Mouse (Mus musculus) erythroblast, embryonic 14.5 days (primary cell): ENCODE results near the gene Ppp1r27. TPM values are rescaled to one million over a fixed set of nuclear protein-coding genes. Genes with fewer than 3 reads are reported as not detected.

Experiments
- H3K27me3 ChIP-seq: 2 replicates; pipeline ENCODE4 v1.6.1; 2012; ENCODE audit warnings: inconsistent platforms; ENCODE audit not compliant: control insufficient read depth
- H3K36me3 ChIP-seq: 2 replicates; pipeline ENCODE4 v1.6.1; 2012; ENCODE audit warnings: mild to moderate bottlenecking, inconsistent platforms; ENCODE audit not compliant: control insufficient read depth
- H3K4me1 ChIP-seq: 2 replicates; pipeline ENCODE4 v1.6.1; 2012; ENCODE audit warnings: inconsistent platforms; ENCODE audit not compliant: control insufficient read depth
- H3K4me3 ChIP-seq: replicated peaks from 2 replicates; pipeline ENCODE3; 2012; ENCODE audit warnings: moderate library complexity, mild to moderate bottlenecking, inconsistent platforms
- H3K9me3 ChIP-seq: 2 replicates; pipeline ENCODE4 v1.6.1; 2012; ENCODE audit warnings: low read length, inconsistent platforms, mixed read lengths; ENCODE audit not compliant: control insufficient read depth
- GATA1 ChIP-seq: IDR thresholded peaks from 2 replicates; pipeline ENCODE4 v1.6.1; 2012; ENCODE audit warnings: low read length, inconsistent platforms, mixed read lengths
- TAL1 ChIP-seq: IDR thresholded peaks from 3 replicates; pipeline ENCODE4 v1.6.1; 2012; ENCODE audit warnings: low read length, inconsistent platforms, mixed read lengths
- polyA plus RNA-seq: library from polyadenylated mRNA; stranded (reverse); fragments of >175 nt; gene quantifications from 2 replicates; pipeline ENCODE4 v1.2.3, GENCODE M21; 2012

Ppp1r27 gene
- polyA plus RNA-seq, 1 experiment: not detected

DNA sequence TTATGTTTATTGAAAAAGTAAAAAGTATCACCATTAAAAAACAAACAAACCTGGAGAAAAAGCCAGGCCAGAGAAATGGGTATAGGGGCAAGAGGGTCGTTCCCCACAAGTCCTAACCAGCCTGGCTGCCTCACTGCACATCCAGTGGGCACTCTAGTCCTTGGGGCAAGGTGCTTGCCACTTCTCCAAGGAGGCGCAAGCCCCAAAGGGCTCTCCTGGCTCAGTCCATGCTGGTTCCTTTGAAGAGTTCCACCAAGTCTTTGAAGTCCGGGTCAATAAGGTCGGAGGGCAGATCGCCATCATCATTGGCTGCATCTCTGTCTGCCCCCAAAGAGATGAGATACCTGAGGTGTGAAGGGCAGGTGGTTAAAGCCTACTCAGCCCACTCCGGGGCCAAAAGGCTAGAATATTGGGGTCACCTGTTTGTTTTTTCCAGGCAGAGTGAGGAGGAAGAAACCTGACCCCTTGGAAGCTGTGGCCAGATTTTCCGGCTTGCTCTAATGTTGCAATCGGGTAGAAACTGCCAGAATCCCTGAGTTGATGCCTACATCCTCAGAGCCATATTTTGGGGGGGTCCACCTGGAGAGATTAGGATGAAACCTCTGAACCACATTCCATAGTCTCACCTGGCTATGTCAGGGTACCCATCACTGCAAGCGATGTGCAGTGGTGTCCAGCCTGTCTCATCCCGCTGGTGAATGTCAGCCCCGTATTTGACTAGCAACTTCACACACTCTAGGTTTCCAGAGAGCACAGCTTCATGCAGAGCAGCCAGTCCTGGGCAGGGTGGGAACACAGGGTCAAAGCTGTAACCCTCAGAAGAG lies 734 bp downstream of the Ppp1r27 start:
- Histone ChIP-seq H3K27me3 (no peaks in the 10 kb centered on the region), H3K9me3 (no peaks in the 10 kb centered on the region), H3K4me3 (peak overlapping the region; percentile 80), H3K36me3 (no peaks in the 10 kb centered on the region), H3K4me1 (peaks cover 35% of the 10 kb centered on the region)
- no peak for TF ChIP-seq TAL1
- TF ChIP-seq GATA1: no peak

DNA sequence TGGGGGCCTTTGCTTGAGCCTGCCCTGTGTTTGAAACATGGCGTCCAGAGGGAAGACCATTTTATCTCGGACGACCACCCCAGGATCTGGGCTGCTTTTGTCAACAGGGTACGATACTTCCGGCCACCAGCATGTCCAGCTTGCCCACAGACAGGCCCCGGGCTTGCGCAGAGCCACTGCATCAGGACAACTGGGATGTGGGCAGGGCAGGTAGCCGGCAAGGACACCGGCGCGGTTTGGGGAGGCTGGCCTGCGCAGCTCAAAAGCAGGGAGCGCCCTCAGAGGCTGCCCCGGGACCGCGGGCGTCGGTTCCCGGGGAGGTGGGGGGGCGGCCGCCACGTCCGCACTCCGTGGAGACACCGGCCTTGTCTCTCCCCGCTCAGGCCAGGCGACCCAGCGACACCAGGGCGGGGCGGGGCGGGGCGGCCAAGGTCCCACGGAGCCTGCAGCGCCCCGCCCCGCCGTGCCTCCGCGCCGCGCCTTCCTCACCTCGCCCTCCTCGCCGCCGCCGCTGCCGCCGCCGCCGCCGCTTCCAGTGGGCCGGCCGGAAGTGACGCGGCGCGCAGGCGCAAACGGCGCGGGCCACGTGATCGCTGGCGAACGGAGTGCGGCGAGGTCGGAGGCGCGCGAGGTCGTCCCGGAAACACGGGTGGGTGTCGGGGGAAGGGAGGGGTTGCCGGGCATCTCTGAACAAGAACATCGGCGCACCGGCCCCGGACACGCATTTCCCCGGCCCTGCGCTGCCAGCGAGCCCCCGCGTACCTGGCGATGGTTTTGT lies 1.6 kb downstream of the Ppp1r27 start, which contains the start of gene Mcrip1:
TSS of gene Mcrip1 (minus strand) at position 560 of the 778 bp plus-strand sequence.
- Histone ChIP-seq H3K36me3 (peaks cover 7% of the 10 kb centered on the region), H3K27me3 (no peaks in the 10 kb centered on the region), H3K4me1 (peaks cover 35% of the 10 kb centered on the region), H3K4me3 (peak within 1 kb of the TSS; percentile 80), H3K9me3 (no peaks in the 10 kb centered on the region)
- TF ChIP-seq GATA1 (no peak), TAL1 (no peak)

DNA sequence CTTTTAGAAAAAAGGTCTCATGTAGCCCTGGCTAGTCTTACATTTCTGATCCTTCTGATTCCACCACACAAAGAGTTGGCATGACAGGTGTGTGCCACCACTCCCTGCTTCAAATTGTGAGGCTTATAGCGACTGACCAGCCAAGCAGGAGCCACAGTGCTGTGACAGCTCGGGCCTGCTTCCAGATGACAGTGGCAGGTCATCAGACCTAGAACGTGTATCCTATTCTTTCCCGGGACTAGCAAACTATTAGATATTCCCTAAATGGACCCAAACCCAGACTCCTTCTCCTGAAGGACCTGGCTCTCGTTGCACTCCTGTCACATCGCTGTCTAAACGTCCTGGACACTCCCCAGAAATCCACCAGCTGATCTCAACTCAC lies 2.2 kb downstream of the Ppp1r27 start:
- no peaks in the 10 kb centered on the region for H3K27me3 ChIP-seq
- peak overlapping the region; percentile 80 for H3K4me3 ChIP-seq
- TF ChIP-seq GATA1 (no peak), TAL1 (no peak)
- peaks cover 13% of the 10 kb centered on the region for H3K36me3 ChIP-seq
- H3K9me3 ChIP-seq: no peaks in the 10 kb centered on the region
- peaks cover 35% of the 10 kb centered on the region for H3K4me1 ChIP-seq

DNA sequence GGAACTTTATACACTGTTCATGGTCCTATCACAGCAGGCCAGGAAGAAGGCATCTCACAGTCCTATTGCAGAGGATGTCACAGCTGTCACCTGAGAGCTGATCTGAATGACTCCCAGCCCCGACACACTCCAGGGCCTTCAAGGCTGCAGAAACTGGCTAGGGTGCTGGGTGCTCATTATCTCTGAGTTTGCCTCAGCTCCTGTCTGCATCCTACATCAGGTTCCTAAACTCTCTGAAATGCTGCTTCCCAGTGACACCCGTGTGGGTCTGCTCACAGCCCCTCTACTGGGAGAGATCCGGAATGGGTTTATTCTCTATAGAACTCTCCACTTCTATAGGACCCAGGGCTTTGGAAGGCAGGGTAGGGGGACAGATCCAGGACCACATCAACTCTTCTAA lies 2.7 kb downstream of the Ppp1r27 start:
- H3K9me3 ChIP-seq: no peaks in the 10 kb centered on the region
- peaks cover 35% of the 10 kb centered on the region for H3K4me1 ChIP-seq
- TF ChIP-seq GATA1: no peak
- TF ChIP-seq TAL1: no peak
- no peaks in the 10 kb centered on the region for H3K27me3 ChIP-seq
- peaks cover 17% of the 10 kb centered on the region for H3K36me3 ChIP-seq
- peak overlapping the region; percentile 3 for H3K4me3 ChIP-seq

DNA sequence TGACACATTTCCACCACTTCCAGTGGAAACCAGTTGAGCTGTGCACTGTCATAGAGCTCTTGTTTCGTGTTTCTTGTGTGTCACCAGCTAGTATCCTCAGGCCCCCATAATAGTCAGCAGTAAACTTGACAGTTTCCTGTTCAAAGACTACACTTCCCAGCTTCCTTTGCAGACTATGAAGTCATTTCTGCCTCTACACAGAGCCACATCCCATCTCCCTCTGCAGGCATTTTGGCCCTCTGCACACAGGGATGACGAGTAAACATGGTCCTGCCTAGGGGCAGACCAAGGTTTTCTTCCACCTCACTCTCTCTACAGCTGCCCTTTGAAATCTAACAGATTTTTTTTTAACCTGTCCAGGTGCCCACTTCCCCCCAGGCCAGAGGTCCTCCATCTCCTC lies 3.5 kb downstream of the Ppp1r27 start:
- peaks cover 35% of the 10 kb centered on the region for H3K4me1 ChIP-seq
- H3K4me3 ChIP-seq: no peak overlapping the region
- no peak for TF ChIP-seq GATA1
- no peak for TF ChIP-seq TAL1
- no peaks in the 10 kb centered on the region for H3K9me3 ChIP-seq
- H3K36me3 ChIP-seq: peaks cover 25% of the 10 kb centered on the region
- H3K27me3 ChIP-seq: no peaks in the 10 kb centered on the region

DNA sequence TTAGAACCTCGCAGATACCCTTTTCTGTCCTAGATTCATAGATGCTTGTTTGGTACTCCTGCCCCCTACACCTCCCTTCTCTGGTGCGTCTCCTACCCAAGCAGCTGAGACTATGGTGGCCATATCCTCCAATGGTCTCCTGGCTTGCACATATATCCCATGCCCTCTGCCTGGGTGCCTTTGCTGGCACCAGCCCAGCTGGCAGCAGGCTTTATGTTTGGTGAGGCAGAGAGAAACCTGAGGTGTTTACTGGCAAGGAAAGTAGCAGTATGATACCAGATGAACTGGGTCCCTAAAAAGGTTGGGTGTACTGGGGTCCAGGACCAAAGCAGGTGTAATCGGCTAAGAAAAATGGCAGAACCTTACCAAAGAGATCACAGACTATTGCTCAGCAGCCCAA lies 5.0 kb downstream of the Ppp1r27 start:
- Histone ChIP-seq H3K36me3 (peaks cover 25% of the 10 kb centered on the region), H3K4me3 (no peak overlapping the region), H3K4me1 (peaks cover 35% of the 10 kb centered on the region), H3K27me3 (no peaks in the 10 kb centered on the region), H3K9me3 (no peaks in the 10 kb centered on the region)
- TF ChIP-seq GATA1 (no peak), TAL1 (no peak)

DNA sequence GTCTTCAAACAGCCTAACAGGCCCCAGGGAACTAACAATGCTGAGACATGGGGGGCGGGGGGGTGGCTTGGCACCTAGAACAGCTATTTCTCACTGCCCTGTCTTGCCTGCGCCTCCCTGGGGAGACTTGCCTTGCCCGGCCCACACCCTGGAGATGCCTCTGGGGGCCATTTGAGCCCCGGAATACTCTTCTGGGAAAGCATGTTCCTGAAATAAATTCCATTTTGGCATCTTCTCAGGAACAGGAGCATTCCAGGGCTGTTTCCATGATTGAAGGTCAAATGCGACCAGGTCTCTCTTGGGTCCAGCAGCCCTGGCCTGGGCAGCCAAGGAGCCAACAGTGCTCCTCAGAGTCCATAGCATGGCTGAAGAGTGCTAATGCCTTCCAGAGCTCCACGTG lies 8.6 kb downstream of the Ppp1r27 start:
- TF ChIP-seq TAL1 (no peak), GATA1 (no peak)
- no peaks in the 10 kb centered on the region for H3K9me3 ChIP-seq
- peaks cover 25% of the 10 kb centered on the region for H3K36me3 ChIP-seq
- no peaks in the 10 kb centered on the region; the same call in 1 of the 2 replicates for H3K27me3 ChIP-seq
- no peak overlapping the region for H3K4me3 ChIP-seq
- H3K4me1 ChIP-seq: peaks cover 11% of the 10 kb centered on the region

DNA sequence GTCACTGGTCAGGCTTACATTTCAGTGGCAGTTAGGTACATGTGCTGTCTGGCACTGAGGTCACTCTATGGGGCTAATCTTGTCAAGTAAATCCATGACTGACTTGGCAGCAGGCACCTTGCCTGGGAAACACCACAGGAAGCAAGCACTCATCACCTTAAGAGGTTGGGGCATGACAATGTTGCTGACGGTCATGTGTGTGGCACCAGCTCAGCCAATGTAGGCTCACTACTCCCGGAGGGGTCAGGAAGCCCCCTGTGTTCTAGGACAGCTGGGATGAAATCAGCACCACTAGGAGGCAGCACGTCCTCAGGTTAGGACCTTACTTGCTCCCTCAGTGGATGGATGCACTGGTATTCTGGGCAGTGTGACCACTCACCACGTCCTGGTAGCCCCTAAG lies 9.0 kb downstream of the Ppp1r27 start:
- TF ChIP-seq TAL1 (no peak), GATA1 (no peak)
- H3K4me3 ChIP-seq: no peak overlapping the region
- H3K27me3 ChIP-seq: no peaks in the 10 kb centered on the region; the same call in 1 of the 2 replicates
- H3K9me3 ChIP-seq: no peaks in the 10 kb centered on the region
- H3K36me3 ChIP-seq: peaks cover 25% of the 10 kb centered on the region
- H3K4me1 ChIP-seq: peaks cover 9% of the 10 kb centered on the region

DNA sequence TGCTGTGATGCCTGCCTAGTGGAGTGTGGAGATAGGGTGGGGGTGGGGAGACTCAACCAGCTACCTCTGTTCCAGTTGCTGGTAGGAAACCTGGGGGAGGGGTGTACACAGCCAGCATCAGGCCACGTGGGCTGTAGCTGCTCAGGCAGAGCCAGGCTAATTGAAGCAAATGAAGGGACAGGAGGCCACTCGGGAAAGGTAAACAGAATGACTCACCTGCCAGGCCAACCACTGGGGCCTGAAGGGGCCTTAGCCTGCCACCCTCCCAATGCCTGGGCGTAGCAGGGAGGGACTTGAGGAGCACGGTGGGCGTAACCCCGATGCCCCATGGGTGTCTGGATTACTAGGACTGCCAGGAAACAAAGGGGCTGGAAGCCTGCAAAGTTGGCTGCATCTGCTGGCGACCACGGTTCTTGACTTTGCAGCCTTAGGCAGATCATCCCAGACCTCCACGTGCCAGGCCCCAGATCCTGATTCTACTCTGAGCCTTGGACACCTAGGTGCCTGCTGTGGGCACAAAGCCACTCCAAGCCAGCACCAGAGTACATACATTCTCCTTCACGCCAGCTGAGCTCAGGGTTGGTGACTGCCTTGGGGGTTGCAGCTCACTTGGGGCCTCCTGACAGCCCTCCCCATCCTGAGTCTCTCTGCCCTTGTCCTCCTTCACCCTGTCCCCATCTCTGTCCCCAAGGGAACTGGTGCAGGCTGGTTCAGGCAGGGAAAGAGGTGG lies 11.5 kb downstream of the Ppp1r27 start:
- H3K27me3 ChIP-seq: peaks cover 12% of the 10 kb centered on the region
- TF ChIP-seq GATA1: no peak
- TF ChIP-seq TAL1: no peak
- H3K4me1 ChIP-seq: peaks cover 9% of the 10 kb centered on the region
- H3K36me3 ChIP-seq: peaks cover 22% of the 10 kb centered on the region
- no peaks in the 10 kb centered on the region for H3K9me3 ChIP-seq
- H3K4me3 ChIP-seq: no peak overlapping the region
